Mouse (Mus musculus): ENCODE data around the gene Trip12. TPM values are rescaled to one million over a fixed set of nuclear protein-coding genes. Genes with fewer than 3 reads are reported as not detected.

Gene Trip12
- polyA plus RNA-seq, 1 experiment from 2014 or later, result 64.4 TPM

- no peak for ATAC-seq (ENCODE audit: insufficient number of reproducible peaks, insufficient read depth, low FRiP score, low read depth)
- no peaks in the 10 kb centered on the region for H3K27me3 ChIP-seq (ENCODE audit: control insufficient read depth, insufficient read depth, low read length)
- no peak overlapping the region for H3K4me2 ChIP-seq (ENCODE audit: low read length)
- H3K36me3 ChIP-seq (ENCODE audit: control insufficient read depth, insufficient read depth, low read length), result no peaks in the 10 kb centered on the region
- no peak overlapping the region for H3K9ac ChIP-seq (ENCODE audit: low read length)
- H3K9me3 ChIP-seq (ENCODE audit: control insufficient read depth, low read length), result peaks cover 3% of the 10 kb centered on the region; the same call in 1 of the 2 replicates
- no peaks in the 10 kb centered on the region for H3K4me1 ChIP-seq (ENCODE audit: control insufficient read depth in 2 of 2, insufficient read depth in 2 of 2, low read length in 2 of 2)
- 72% methylated on average over 2 of the region's 2 CpGs for WGBS
- H3K4me3 ChIP-seq (ENCODE audit: control insufficient read depth in 1 of 2, insufficient read depth in 1 of 2, low read depth in 1 of 2, low read length in 2 of 2), result no peak overlapping the region
- no peak overlapping the region for H3K27ac ChIP-seq (replicated peaks in 1 of 2; ENCODE audit: control insufficient read depth in 1 of 2, insufficient read depth in 1 of 2, low read depth in 2 of 2, low read length in 2 of 2)
Measured at GRCm38 (mm10) chr1:84882066-84882532, 41.8 kb upstream of the Trip12 start.

- ATAC-seq (ENCODE audit: insufficient number of reproducible peaks, insufficient read depth, low FRiP score, low read depth), result no peak
- 71% methylated on average over 11 of the region's 11 CpGs for WGBS
- no peak overlapping the region for H3K4me3 ChIP-seq (ENCODE audit: control insufficient read depth in 1 of 2, insufficient read depth in 1 of 2, low read depth in 1 of 2, low read length in 2 of 2)
- H3K27ac ChIP-seq (replicated peaks in 1 of 2; ENCODE audit: control insufficient read depth in 1 of 2, insufficient read depth in 1 of 2, low read depth in 2 of 2, low read length in 2 of 2), result no peak overlapping the region
- H3K9me3 ChIP-seq (ENCODE audit: control insufficient read depth, low read length), result peaks cover 3% of the 10 kb centered on the region; the same call in 1 of the 2 replicates
- H3K4me1 ChIP-seq (ENCODE audit: control insufficient read depth in 2 of 2, insufficient read depth in 2 of 2, low read length in 2 of 2), result no peaks in the 10 kb centered on the region
- no peak overlapping the region for H3K9ac ChIP-seq (ENCODE audit: low read length)
- H3K36me3 ChIP-seq (ENCODE audit: control insufficient read depth, insufficient read depth, low read length), result no peaks in the 10 kb centered on the region
- H3K4me2 ChIP-seq (ENCODE audit: low read length), result no peak overlapping the region
- no peaks in the 10 kb centered on the region for H3K27me3 ChIP-seq (ENCODE audit: control insufficient read depth, insufficient read depth, low read length)
Measured at GRCm38 (mm10) chr1:84881248-84882065, 41.1 kb upstream of the Trip12 start.

GRCm38 (mm10) chr1:84879571-84880120 lies 39.3 kb upstream of the Trip12 start:
- 93% methylated on average over 8 of the region's 8 CpGs for WGBS
- Histone ChIP-seq H3K36me3 (ENCODE audit: control insufficient read depth, insufficient read depth, low read length) (no peaks in the 10 kb centered on the region), H3K4me1 (ENCODE audit: control insufficient read depth in 2 of 2, insufficient read depth in 2 of 2, low read length in 2 of 2) (no peaks in the 10 kb centered on the region), H3K27ac (replicated peaks in 1 of 2; ENCODE audit: control insufficient read depth in 1 of 2, insufficient read depth in 1 of 2, low read depth in 2 of 2, low read length in 2 of 2) (no peak overlapping the region), H3K27me3 (ENCODE audit: control insufficient read depth, insufficient read depth, low read length) (no peaks in the 10 kb centered on the region), H3K9me3 (ENCODE audit: control insufficient read depth, low read length) (no peaks in the 10 kb centered on the region), H3K4me2 (ENCODE audit: low read length) (no peak overlapping the region), H3K9ac (ENCODE audit: low read length) (no peak overlapping the region), H3K4me3 (ENCODE audit: control insufficient read depth in 1 of 2, insufficient read depth in 1 of 2, low read depth in 1 of 2, low read length in 2 of 2) (no peak overlapping the region)
- ATAC-seq (ENCODE audit: insufficient number of reproducible peaks, insufficient read depth, low FRiP score, low read depth), result no peak

GRCm38 (mm10) chr1:84877590-84877989 lies 37.3 kb upstream of the Trip12 start:
- WGBS, result 77% methylated on average over 2 of the region's 2 CpGs
- H3K4me3 ChIP-seq (ENCODE audit: control insufficient read depth in 1 of 2, insufficient read depth in 1 of 2, low read depth in 1 of 2, low read length in 2 of 2), result no peak overlapping the region
- no peaks in the 10 kb centered on the region for H3K9me3 ChIP-seq (ENCODE audit: control insufficient read depth, low read length)
- H3K27ac ChIP-seq (replicated peaks in 1 of 2; ENCODE audit: control insufficient read depth in 1 of 2, insufficient read depth in 1 of 2, low read depth in 2 of 2, low read length in 2 of 2), result no peak overlapping the region
- H3K27me3 ChIP-seq (ENCODE audit: control insufficient read depth, insufficient read depth, low read length), result no peaks in the 10 kb centered on the region
- H3K9ac ChIP-seq (ENCODE audit: low read length), result no peak overlapping the region
- H3K36me3 ChIP-seq (ENCODE audit: control insufficient read depth, insufficient read depth, low read length), result no peaks in the 10 kb centered on the region
- H3K4me2 ChIP-seq (ENCODE audit: low read length), result no peak overlapping the region
- no peak for ATAC-seq (ENCODE audit: insufficient number of reproducible peaks, insufficient read depth, low FRiP score, low read depth)
- no peaks in the 10 kb centered on the region for H3K4me1 ChIP-seq (ENCODE audit: control insufficient read depth in 2 of 2, insufficient read depth in 2 of 2, low read length in 2 of 2)

- no peak overlapping the region for H3K4me2 ChIP-seq (ENCODE audit: low read length)
- 64% methylated on average over 4 of the region's 4 CpGs for WGBS
- no peaks in the 10 kb centered on the region; a peak in 1 of 4 replicates for H3K4me1 ChIP-seq (ENCODE audit: control insufficient read depth in 2 of 2, insufficient read depth in 2 of 2, low read length in 2 of 2)
- no peak for ATAC-seq (ENCODE audit: insufficient number of reproducible peaks, insufficient read depth, low FRiP score, low read depth)
- H3K27ac ChIP-seq (replicated peaks in 1 of 2; ENCODE audit: control insufficient read depth in 1 of 2, insufficient read depth in 1 of 2, low read depth in 2 of 2, low read length in 2 of 2), result no peak overlapping the region
- no peaks in the 10 kb centered on the region for H3K27me3 ChIP-seq (ENCODE audit: control insufficient read depth, insufficient read depth, low read length)
- no peaks in the 10 kb centered on the region for H3K9me3 ChIP-seq (ENCODE audit: control insufficient read depth, low read length)
- H3K36me3 ChIP-seq (ENCODE audit: control insufficient read depth, insufficient read depth, low read length), result no peaks in the 10 kb centered on the region
- H3K4me3 ChIP-seq (ENCODE audit: control insufficient read depth in 1 of 2, insufficient read depth in 1 of 2, low read depth in 1 of 2, low read length in 2 of 2), result no peak overlapping the region
- no peak overlapping the region for H3K9ac ChIP-seq (ENCODE audit: low read length)
Measured at GRCm38 (mm10) chr1:84872939-84873338, 32.6 kb upstream of the Trip12 start.

GRCm38 (mm10) chr1:84872105-84872504 lies 31.8 kb upstream of the Trip12 start:
- Histone ChIP-seq H3K9me3 (ENCODE audit: control insufficient read depth, low read length) (no peaks in the 10 kb centered on the region), H3K4me2 (ENCODE audit: low read length) (no peak overlapping the region), H3K9ac (ENCODE audit: low read length) (no peak overlapping the region), H3K4me1 (ENCODE audit: control insufficient read depth in 2 of 2, insufficient read depth in 2 of 2, low read length in 2 of 2) (no peaks in the 10 kb centered on the region; a peak in 1 of 4 replicates), H3K4me3 (ENCODE audit: control insufficient read depth in 1 of 2, insufficient read depth in 1 of 2, low read depth in 1 of 2, low read length in 2 of 2) (no peak overlapping the region), H3K36me3 (ENCODE audit: control insufficient read depth, insufficient read depth, low read length) (no peaks in the 10 kb centered on the region), H3K27ac (replicated peaks in 1 of 2; ENCODE audit: control insufficient read depth in 1 of 2, insufficient read depth in 1 of 2, low read depth in 2 of 2, low read length in 2 of 2) (no peak overlapping the region), H3K27me3 (ENCODE audit: control insufficient read depth, insufficient read depth, low read length) (no peaks in the 10 kb centered on the region)
- WGBS, result 44% methylated on average over 3 of the region's 3 CpGs
- ATAC-seq (ENCODE audit: insufficient number of reproducible peaks, insufficient read depth, low FRiP score, low read depth), result no peak

GRCm38 (mm10) chr1:84871131-84871530 lies 30.8 kb upstream of the Trip12 start:
- H3K27ac ChIP-seq (replicated peaks in 1 of 2; ENCODE audit: control insufficient read depth in 1 of 2, insufficient read depth in 1 of 2, low read depth in 2 of 2, low read length in 2 of 2), result no peak overlapping the region
- H3K9ac ChIP-seq (ENCODE audit: low read length), result no peak overlapping the region
- H3K27me3 ChIP-seq (ENCODE audit: control insufficient read depth, insufficient read depth, low read length), result no peaks in the 10 kb centered on the region
- WGBS, result 46% methylated on average over 6 of the region's 6 CpGs
- no peak overlapping the region for H3K4me3 ChIP-seq (ENCODE audit: control insufficient read depth in 1 of 2, insufficient read depth in 1 of 2, low read depth in 1 of 2, low read length in 2 of 2)
- H3K9me3 ChIP-seq (ENCODE audit: control insufficient read depth, low read length), result no peaks in the 10 kb centered on the region
- no peak overlapping the region for H3K4me2 ChIP-seq (ENCODE audit: low read length)
- no peaks in the 10 kb centered on the region; a peak in 1 of 4 replicates for H3K4me1 ChIP-seq (ENCODE audit: control insufficient read depth in 2 of 2, insufficient read depth in 2 of 2, low read length in 2 of 2)
- ATAC-seq (ENCODE audit: insufficient number of reproducible peaks, insufficient read depth, low FRiP score, low read depth), result no peak
- H3K36me3 ChIP-seq (ENCODE audit: control insufficient read depth, insufficient read depth, low read length), result no peaks in the 10 kb centered on the region
